Mouse (Mus musculus) layer of hippocampus, adult 9-10 months (tissue): Measurements from ENCODE around the gene Tor2a.

Source experiments
- DNase-seq: peaks from one replicate; pipeline ENCODE4 v3.0.0; 2022; ENCODE audit warnings: low spot score

Gene Tor2a

GRCm38 (mm10) chr2:32757056-32757845 is at the start of gene Tor2a:
Tor2a (plus strand) TSS chr2:32757234.
- DNase-seq, result peak; percentile 97

GRCm38 (mm10) chr2:32708643-32709042 is 48.4 kb upstream of the Tor2a start:
- no peak for DNase-seq

- no peak for DNase-seq
Observed at GRCm38 (mm10) chr2:32709521-32710137, 47.4 kb upstream of the Tor2a start.

GRCm38 (mm10) chr2:32710425-32710824 is 46.6 kb upstream of the Tor2a start:
- DNase-seq, result no peak

- no peak for DNase-seq
Observed at GRCm38 (mm10) chr2:32711301-32712056, 45.6 kb upstream of the Tor2a start.

- no peak for DNase-seq
Observed at GRCm38 (mm10) chr2:32712108-32712551, 44.9 kb upstream of the Tor2a start.

- DNase-seq, result peak; percentile 83
Observed at GRCm38 (mm10) chr2:32712586-32712933, 44.5 kb upstream of the Tor2a start.

- peak; percentile 94 for DNase-seq
Observed at GRCm38 (mm10) chr2:32712934-32713817, 43.9 kb upstream of the Tor2a start, which contains the start of gene Cdk9. Cdk9 (minus strand) TSS chr2:32713076.

GRCm38 (mm10) chr2:32714117-32714986 is 42.7 kb upstream of the Tor2a start:
- no peak for DNase-seq

GRCm38 (mm10) chr2:32714987-32715425 is 42.0 kb upstream of the Tor2a start:
- DNase-seq, result no peak

- DNase-seq, result no peak
Observed at GRCm38 (mm10) chr2:32718761-32719160, 38.3 kb upstream of the Tor2a start.

GRCm38 (mm10) chr2:32720053-32720452 is 37.0 kb upstream of the Tor2a start:
- no peak for DNase-seq

GRCm38 (mm10) chr2:32720681-32721229 is 36.3 kb upstream of the Tor2a start, which contains the start of gene Sh2d3c:
Sh2d3c (plus strand) TSS chr2:32721055.
- no peak for DNase-seq

- DNase-seq, result no peak
Observed at GRCm38 (mm10) chr2:32722046-32722445, 35.0 kb upstream of the Tor2a start.

- DNase-seq, result no peak
Observed at GRCm38 (mm10) chr2:32722581-32722980, 34.5 kb upstream of the Tor2a start.

GRCm38 (mm10) chr2:32724149-32724548 is 32.9 kb upstream of the Tor2a start:
- DNase-seq, result no peak

GRCm38 (mm10) chr2:32724832-32725790 is 31.9 kb upstream of the Tor2a start:
- DNase-seq, result no peak

- peak; percentile 51 for DNase-seq
Observed at GRCm38 (mm10) chr2:32727435-32727834, 29.6 kb upstream of the Tor2a start.

- no peak for DNase-seq
Observed at GRCm38 (mm10) chr2:32728463-32728862, 28.6 kb upstream of the Tor2a start.
